Mouse (Mus musculus) erythroblast, adult 5-6 weeks (primary cell): ENCODE measurements around the gene Zbtb9. TPM values are rescaled to one million over a fixed set of nuclear protein-coding genes. Genes with fewer than 3 reads are reported as not detected.

Experiments used
- ATAC-seq: replicated peaks from 2 replicates; pipeline ENCODE4 v1.8.0; 2016; ENCODE audit warnings: moderate number of reproducible peaks, mild to moderate bottlenecking, moderate TSS enrichment, inconsistent platforms; ENCODE audit not compliant: poor library complexity, low FRiP score, severe bottlenecking
- total RNA-seq, 2 experiments: library from RNA; stranded (forward) in 1 of 2; stranded (reverse) in 1 of 2; fragments of 150-400 nt in 1 of 2; fragments of 200-764, 138-1000 nt in 1 of 2; gene quantifications; 2 replicates each; pipeline versions ENCODE4 v1.2.3 to v1.2.4; 2015 to 2017; ENCODE audit warnings: low replicate concordance in 2 of 2

The Zbtb9 gene
- total RNA-seq, 2 experiments from 2014 or later: 5.3 TPM; not detected in 1

GRCm38 (mm10) chr17:27004903-27005485, 32.0 kb downstream of the Zbtb9 start:
- no peak for ATAC-seq

GRCm38 (mm10) chr17:27005644-27006043, 32.7 kb downstream of the Zbtb9 start:
- ATAC-seq: no peak

GRCm38 (mm10) chr17:27008277-27008676, 35.3 kb downstream of the Zbtb9 start:
- no peak for ATAC-seq

- ATAC-seq: no peak
These were observed 38.2 kb downstream of the Zbtb9 start for GRCm38 (mm10) chr17:27011167-27011566.

- ATAC-seq: peak; percentile 57; the same call in 1 of the 2 replicates
These were observed 39.2 kb downstream of the Zbtb9 start for GRCm38 (mm10) chr17:27011998-27012672.

GRCm38 (mm10) chr17:27012909-27013308, 39.9 kb downstream of the Zbtb9 start:
- no peak for ATAC-seq

- ATAC-seq: peak; percentile 93
These were observed 44.9 kb downstream of the Zbtb9 start for GRCm38 (mm10) chr17:27017564-27018499.

GRCm38 (mm10) chr17:27018555-27019196, 45.7 kb downstream of the Zbtb9 start:
- no peak for ATAC-seq

- no peak for ATAC-seq
These were observed 48.1 kb downstream of the Zbtb9 start for GRCm38 (mm10) chr17:27021076-27021475.

GRCm38 (mm10) chr17:27021736-27022135, 48.8 kb downstream of the Zbtb9 start:
- no peak for ATAC-seq

- no peak for ATAC-seq
These were observed 50.4 kb downstream of the Zbtb9 start for GRCm38 (mm10) chr17:27023342-27023741.

GRCm38 (mm10) chr17:27025326-27025902, 52.4 kb downstream of the Zbtb9 start:
- ATAC-seq: no peak

GRCm38 (mm10) chr17:27025951-27026350, 53.0 kb downstream of the Zbtb9 start:
- no peak for ATAC-seq

GRCm38 (mm10) chr17:27027460-27028283, 54.7 kb downstream of the Zbtb9 start:
- ATAC-seq: peak; percentile 72

- ATAC-seq: peak; percentile 90
These were observed 55.4 kb downstream of the Zbtb9 start for GRCm38 (mm10) chr17:27028284-27028795.

- no peak for ATAC-seq
These were observed 55.9 kb downstream of the Zbtb9 start, which contains the start of gene Bak1 for GRCm38 (mm10) chr17:27028909-27029308. Gene Bak1 (minus strand): TSS chr17:27029009.

- ATAC-seq: no peak
These were observed 56.5 kb downstream of the Zbtb9 start for GRCm38 (mm10) chr17:27029431-27029830.

- no peak for ATAC-seq
These were observed 57.9 kb downstream of the Zbtb9 start for GRCm38 (mm10) chr17:27030896-27031295.

GRCm38 (mm10) chr17:27032328-27032727, 59.4 kb downstream of the Zbtb9 start:
- no peak for ATAC-seq
